ENCODE assay signal across 1 mouse cellular context in the genomic region with DNA sequence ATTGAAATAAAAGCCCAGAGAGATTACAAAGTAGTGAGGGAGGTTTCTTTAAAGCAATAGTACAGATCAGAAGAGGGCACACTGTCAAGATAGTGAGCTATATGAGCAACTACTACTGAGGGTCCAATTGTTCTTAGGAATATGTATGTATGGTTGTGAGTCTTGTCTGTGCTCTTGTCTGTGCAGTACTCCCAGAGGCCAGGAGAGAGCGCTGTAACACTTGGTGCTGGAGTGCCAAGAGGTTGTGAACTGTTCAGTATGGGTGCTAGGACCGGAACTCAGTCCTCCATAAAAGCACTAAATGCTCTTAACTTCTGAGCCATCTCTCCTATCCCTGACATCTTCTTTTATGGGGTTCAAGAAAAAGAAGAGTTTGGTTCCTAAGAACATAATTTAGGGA.
TF ChIP-seq lines count a peak whose summit lies in the region.

No protein-coding gene starts in this region.

TF ChIP-seq in MEL, 35 proteins besides CTCF, POLR2A, EP300 and RAD21:
- TF ChIP-seq SMC3 (IDR thresholded peaks at IDR 0.05; ENCODE audit: low read depth, low read length) (peak; percentile 33), NRF1 (IDR thresholded peaks at IDR 0.05; ENCODE audit: insufficient read depth, low read depth, low read length, poor library complexity, severe bottlenecking) (no peak)
TF ChIP-seq in MEL: peak in this region for 1.
